Mouse (Mus musculus): Measurements from ENCODE around the gene Pop7.

The Pop7 gene

DNA sequence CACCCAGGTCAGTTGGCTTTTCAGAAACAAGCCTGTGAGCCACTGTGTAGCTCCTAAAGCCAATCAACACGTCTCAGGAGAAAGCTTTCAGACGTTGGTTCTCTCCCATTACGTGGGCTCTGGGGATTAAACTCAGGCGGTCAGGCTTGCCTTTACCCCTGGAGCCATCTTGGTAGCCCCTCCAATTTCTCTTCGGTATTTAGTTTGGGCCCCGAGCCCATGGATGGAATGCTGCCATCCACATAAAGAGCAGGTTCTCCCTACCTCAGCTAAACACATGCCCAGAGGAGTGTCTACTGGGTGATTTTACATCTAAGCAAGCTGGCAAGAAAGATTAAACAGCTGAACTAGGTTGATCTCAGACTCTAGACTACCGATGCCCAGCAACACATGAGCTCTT is 2.1 kb downstream of the Pop7 start:
- DNase-seq (ENCODE audit: low read depth): no peak

DNA sequence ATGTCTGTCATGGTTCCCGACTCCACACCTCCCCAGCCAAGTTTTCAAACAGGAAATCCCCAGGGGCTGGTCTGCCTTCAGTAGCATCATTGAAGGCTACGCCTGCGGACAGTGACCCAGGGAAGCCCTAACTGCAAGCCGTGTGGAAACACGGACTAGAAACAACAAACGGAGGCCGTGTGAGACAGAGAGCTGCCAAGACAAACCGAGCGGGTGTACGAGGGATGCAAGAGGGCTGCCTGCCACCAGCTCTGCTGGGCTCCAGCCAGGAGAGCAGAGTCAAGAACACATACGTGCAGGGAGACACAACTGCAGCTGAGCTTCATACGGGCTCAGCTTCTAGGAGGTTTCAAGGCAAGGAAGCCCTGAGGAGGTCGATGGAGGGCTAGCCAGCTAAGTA is 8.5 kb downstream of the Pop7 start:
- peak; percentile 22 for DNase-seq (ENCODE audit: low read depth)

DNA sequence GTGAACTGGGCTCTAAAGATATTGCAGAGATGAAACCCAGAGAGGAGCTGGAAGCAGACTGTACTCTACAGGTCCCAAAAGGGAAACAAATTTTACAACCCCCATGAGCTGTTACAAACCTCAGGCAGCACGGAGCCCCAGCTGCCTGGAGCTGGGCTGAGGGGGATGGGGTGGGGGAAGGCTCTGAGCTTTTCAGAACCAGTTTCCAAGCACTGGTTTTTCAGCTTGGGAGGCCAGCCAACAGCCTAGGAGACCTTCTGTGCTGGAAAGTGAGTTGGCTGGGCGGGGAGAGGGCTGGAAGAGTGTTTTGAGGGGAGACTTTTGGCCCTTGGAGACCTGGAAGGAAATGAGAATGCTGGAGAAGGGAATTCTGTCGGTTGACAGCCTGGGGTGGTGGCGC is 10.8 kb downstream of the Pop7 start:
- peak; percentile 62 for DNase-seq (ENCODE audit: low read depth)

DNA sequence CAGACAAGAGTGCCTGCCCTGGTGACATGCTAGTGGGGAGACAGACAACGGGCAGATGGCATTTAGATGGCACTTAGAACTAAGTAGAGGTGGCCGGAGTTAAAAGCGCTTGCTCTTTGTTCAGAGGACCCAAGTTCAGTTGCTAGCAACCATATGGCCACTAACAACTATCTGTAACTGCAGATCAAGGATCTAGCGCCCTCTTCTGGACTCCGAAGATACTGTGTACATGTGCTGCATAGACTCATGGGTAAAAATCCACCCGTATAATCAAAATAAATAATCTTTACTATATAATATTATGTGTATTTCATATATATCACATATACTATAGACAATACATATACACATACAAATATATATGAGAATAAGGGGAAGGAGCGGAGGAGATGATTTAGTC is 14.7 kb downstream of the Pop7 start:
- peak; percentile 37 for DNase-seq (ENCODE audit: low read depth)

DNA sequence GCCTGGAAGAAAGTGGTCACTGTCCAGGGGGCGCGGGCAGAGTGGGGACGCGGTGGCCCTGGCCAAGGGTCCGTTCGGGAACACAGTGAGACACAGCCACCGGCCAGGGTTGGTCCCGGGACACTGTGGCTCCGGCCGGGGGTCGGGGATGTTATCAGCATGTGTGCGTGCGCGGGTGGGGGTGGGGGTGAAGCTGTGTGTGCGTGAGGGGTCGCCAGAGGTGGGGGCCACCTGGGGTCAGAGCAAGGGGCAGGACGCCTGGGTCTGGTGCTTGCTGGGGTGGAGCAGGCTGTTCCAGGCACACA is 16.5 kb downstream of the Pop7 start:
- DNase-seq (ENCODE audit: low read depth): no peak

DNA sequence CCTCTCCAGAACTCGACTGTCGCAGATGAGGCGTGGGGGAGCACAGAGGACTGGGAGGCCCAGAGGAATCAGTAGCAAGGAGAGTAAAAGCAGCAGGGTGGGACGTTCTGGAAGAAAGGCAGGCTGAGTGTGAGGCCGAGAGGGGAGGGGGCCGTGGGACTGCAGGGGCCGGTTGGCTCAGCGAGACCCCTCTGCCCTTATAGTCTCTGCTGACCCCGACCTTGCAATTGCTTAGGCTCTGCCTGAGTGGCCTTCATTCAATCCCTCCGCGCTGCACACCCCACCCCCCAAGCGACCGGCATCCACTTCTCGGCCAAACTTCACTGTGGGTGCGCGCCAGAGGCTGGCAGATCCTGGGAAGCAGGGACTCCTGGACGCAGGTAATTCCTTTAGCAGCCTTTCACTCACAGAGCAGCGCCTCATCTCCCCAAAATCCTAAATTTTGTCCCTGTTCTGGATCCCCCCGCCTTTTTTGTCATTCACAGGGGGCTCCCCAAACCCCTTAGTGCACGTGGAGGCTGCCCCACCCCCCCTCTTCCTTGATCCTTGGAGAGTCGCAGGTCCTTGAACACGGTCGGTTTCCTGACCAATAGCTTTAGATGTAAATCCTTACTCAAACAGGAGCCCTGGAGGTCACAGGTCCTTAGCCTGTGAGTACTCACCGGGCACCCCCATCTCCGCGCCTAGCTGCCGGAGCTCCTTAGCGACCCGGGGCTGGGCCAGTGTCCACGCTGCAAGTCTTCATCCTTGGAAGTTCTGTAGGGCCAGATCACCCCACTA is 17.1 kb downstream of the Pop7 start:
- DNase-seq (ENCODE audit: low read depth): no peak

DNA sequence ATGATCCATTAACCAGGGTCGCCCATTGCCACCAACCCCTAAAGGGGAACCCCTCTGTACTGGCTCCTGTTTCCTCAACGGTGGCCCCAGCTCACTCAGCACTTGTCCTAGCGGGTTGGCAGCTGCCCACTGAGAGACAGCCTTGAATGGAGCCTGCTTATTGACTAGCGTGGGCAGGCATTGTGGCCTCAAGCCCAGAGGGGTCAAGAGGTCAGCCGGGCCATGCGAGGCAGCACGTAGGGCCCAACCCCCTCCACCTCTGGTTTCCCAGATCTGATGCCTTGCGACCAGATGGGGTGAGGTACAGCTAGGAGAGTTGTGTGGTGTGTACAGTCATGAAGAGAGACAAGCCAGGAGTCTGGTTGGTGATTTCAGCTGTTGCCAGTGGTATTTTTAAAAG is 20.4 kb downstream of the Pop7 start:
- peak; percentile 18 for DNase-seq (ENCODE audit: low read depth)

DNA sequence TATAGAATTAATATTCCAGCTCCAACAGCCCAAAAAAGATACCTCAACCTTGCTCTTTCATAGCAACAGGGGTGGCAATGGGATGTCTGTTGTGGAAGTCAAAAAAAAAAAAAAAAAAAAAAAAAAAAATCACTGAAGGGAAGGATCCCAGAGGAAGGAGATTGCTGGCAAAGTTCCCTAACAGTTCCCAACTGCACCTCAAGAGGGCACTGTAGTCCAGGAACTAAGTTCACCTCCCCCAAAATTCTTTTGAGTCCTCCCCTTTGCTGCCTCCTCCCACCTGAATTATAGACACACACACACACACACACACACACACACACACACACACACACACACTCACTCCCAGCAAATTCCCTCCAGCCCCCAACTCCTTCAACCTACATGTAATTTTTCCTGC is 21.2 kb downstream of the Pop7 start:
- DNase-seq (ENCODE audit: low read depth): peak; percentile 94

DNA sequence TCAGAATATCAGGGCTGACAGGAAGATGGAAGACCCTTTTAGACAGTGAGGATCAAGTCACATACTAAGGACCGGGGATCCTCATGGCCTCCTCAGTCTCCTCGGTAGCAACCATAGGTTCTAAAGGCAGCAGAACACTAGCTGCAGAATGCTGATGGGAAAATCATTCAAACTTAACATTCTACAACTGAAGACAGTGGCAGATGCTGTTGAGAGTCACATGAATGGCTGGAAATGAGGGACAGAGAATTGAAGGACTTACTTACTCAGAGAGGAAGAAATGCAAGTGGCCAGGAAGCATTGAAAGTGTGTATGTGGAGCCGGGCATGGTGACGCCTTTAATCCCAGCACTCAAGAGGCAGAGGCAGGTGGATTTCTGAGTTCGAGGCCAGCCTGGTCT is 25.4 kb downstream of the Pop7 start, which contains the start of gene Zan:
Gene Zan (minus strand): TSS at position 101 of the 400 bp plus-strand sequence.
- no peak for DNase-seq (ENCODE audit: low read depth)

DNA sequence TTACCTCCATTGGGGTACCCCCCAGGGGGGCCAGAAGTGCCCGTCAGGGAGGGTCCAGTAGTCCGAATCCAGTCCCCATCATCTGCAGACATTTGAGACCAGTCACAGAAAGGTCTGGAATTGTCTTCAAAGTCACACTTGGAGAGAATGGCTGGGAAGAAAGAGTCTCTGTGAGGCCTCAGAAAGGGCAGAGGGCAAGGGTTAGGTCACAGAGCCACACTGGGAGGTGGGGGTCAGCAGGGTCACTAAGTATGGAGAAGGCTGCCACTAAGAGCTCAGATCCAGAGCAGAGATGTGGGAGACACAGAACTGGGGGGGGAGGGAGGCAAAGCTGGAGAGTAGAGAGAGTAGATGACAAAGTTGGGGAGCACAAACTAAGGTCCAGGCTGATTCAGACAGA is 28.0 kb downstream of the Pop7 start:
- no peak for DNase-seq (ENCODE audit: low read depth)

DNA sequence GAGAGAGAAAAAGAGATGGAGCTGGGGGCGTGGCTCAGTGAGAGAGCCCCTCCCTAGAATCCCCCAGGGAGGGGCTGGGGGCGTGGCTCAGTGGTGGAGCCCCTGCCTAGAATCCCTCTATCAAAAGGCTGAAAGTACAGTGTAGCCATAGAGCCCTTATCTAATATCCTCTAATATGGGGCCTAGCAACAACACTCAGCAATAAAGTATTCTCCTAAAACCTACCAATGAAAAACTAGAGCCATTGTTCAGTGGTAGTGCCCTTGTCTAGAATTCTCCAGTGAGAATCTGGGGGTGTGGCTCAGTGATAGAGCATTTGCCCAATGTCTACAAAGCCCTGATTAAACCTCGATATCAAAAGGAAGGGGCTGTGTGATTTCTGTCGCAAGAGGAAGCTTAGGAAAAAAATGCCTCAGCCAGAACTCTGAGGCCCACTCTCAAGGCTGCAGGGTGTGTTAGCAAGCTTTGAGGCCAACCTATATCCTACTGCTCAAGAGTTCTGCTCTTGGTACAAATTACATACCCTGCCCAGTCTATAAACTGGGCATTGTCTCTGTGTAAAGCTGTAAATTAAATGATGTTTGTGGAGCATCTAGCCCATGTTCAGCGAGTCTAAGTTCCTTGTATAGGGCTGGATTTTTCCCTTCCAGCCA is 29.9 kb downstream of the Pop7 start:
- DNase-seq (ENCODE audit: low read depth): no peak

DNA sequence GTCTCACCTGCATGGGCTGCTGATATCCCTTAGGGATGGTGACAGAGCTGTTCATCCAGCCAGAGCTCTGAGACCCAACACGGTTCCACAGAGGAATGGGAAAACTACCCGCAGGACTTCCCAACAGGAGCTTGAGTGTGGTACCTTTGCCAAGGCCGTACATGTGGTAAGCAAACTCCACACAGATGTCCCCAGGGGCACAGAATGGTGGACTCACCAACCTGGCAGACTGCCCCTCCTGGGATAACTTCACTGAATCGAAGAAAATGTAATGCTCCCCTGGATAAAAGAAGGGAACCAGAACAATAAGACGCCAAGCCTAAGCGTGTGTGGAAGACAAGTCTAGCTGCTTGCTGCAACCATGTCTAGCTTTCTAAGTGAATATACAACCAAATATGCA is 35.4 kb downstream of the Pop7 start:
- DNase-seq (ENCODE audit: low read depth): no peak

DNA sequence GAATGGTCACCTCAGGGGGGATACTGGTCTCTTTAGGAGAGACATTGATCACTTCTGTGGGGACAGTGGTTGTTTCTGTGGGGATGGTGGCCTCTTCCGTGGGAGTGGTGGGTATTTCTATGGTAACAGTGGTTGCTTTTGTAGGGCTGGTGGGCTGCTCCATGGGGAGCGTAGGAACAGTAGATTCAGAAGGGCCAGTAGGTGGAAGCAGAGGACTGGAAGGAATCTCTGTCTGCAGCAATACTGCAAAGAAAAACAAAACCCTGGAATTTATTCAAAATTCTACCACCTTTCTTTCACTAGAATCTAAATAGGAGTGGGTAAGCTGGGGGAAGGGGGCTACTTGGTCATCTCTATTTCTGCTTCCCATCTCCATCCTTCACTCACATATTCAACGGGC is 37.3 kb downstream of the Pop7 start:
- DNase-seq (ENCODE audit: low read depth): peak; percentile 55

DNA sequence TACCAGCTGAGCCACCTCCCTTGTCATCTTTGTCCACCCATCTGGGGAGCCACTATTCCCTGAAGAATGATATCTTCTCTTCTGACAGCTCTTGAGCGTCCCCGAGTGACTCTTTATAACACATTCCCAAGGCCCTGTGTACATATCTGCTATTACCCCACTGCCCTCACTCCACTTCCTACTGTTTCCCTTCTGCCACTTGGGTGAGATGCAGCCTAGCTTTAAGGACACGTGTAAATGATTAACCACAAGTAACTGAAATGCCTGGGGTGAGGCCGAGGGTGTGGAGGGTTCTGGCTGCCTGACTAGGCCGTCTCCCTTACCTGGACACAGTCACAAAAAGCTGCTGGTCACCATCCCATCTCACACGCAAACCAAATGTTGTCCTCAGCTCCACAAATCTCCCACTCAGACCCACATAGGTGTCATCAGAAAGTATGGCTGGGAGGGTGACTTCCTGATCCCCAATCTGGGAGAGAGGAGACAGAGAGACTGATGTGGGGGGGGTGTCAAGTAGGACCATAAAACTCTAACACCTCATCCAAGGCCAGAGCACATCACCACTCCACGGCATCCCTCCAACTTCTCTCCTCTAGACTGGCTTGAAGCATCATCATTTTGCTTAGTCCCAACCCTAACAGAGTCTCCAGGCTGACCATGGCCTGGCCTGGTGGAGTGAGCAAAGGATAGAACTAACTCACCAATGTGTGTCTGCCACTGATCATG is 46.3 kb downstream of the Pop7 start:
- DNase-seq (ENCODE audit: low read depth): peak; percentile 21

DNA sequence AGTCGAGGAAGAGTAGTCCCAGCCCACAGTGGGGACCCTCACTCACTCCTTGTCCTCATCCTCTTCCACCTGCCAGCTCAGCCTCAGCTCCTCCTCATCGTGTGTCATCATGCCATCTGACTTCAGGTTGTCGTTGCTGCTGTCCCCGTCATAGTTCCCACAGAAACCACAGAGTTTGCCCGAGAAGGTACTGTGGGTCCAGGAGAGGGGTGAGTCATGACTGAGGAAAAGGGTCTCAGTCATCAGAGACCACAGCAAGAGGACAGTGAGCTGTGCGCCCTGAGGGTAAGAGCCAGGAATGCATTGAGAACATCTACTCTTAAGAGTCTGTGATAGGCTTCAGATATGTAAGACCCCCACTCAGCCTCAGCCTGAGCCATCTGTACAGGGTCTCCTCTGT is 47.1 kb downstream of the Pop7 start:
- no peak for DNase-seq (ENCODE audit: low read depth)

Measured in NIH3T3 (cell line).